Mouse (Mus musculus): ENCODE data around the gene Rsg1. TPM values are rescaled to one million over a fixed set of nuclear protein-coding genes. Genes with fewer than 3 reads are reported as not detected.

The Rsg1 gene
- polyA plus RNA-seq, 1 experiment from 2014 or later: 8.9 TPM

DNA sequence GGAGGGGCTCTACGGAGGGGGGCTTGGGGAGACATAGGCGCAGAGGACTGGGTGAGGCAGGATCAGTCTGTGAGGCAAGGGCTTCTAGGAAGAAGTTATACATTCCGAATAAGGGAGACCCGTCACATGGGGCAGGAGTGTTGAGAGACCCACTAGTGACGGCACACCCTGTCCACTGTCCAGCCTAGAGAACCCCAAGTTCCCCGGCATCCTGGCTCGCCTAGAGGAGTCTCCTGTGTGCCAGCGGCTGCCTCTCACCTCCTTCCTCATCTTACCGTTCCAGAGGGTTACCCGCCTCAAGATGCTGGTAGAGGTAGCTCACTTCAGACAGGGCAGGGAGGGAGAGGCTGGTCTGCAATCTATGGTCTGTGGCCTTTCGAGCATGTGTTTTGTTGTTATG, 35.6 kb downstream of the Rsg1 start:
- no peak overlapping the region for H3K4me3 ChIP-seq (ENCODE audit: low read length)
- H3K9me3 ChIP-seq (ENCODE audit: control insufficient read depth, low read length): no peaks in the 10 kb centered on the region
- H3K4me1 ChIP-seq (ENCODE audit: control insufficient read depth, insufficient read depth, low read depth, low read length): peaks cover 22% of the 10 kb centered on the region
- no peak overlapping the region for H3K9ac ChIP-seq (ENCODE audit: low read depth, low read length)
- no peak for ATAC-seq
- no peaks in the 10 kb centered on the region for H3K36me3 ChIP-seq (ENCODE audit: control insufficient read depth, insufficient read depth, low read length)
- H3K27ac ChIP-seq (ENCODE audit: low read depth, low read length): no peak overlapping the region
- H3K4me2 ChIP-seq (ENCODE audit: low read length): no peak overlapping the region
- peaks cover 38% of the 10 kb centered on the region for H3K27me3 ChIP-seq (replicated peaks; ENCODE audit: control insufficient read depth, insufficient read depth, low read length)
- WGBS: 72% methylated on average over 11 of the region's 11 CpGs

DNA sequence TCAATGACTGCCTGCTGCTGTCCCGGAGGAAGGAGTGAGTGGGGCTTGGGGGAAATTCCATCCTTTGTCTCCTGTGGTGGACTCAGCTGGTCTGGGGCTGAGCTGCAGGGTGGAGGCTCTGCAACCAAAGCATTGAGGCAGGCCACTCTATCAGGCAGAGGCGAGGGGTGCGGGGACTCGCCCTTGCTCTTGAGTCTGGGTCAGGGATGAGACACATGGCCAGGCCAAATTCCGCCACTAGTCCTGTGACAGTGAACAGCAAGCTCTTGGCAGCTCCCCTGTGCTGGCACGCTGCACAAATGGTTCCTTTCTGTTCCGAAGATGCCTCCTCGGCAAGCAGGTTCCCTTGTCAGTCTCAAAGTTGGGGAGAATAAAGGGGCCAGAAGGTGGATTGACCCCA, 37.3 kb downstream of the Rsg1 start:
- no peak overlapping the region for H3K27ac ChIP-seq (ENCODE audit: low read depth, low read length)
- H3K4me2 ChIP-seq (ENCODE audit: low read length): no peak overlapping the region
- H3K27me3 ChIP-seq (replicated peaks; ENCODE audit: control insufficient read depth, insufficient read depth, low read length): peaks cover 28% of the 10 kb centered on the region
- no peak for ATAC-seq
- H3K36me3 ChIP-seq (ENCODE audit: control insufficient read depth, insufficient read depth, low read length): no peaks in the 10 kb centered on the region
- H3K4me3 ChIP-seq (ENCODE audit: low read length): no peak overlapping the region
- 57% methylated on average over 8 of the region's 8 CpGs for WGBS
- peaks cover 15% of the 10 kb centered on the region for H3K4me1 ChIP-seq (ENCODE audit: control insufficient read depth, insufficient read depth, low read depth, low read length)
- H3K9me3 ChIP-seq (ENCODE audit: control insufficient read depth, low read length): no peaks in the 10 kb centered on the region
- H3K9ac ChIP-seq (ENCODE audit: low read depth, low read length): no peak overlapping the region

DNA sequence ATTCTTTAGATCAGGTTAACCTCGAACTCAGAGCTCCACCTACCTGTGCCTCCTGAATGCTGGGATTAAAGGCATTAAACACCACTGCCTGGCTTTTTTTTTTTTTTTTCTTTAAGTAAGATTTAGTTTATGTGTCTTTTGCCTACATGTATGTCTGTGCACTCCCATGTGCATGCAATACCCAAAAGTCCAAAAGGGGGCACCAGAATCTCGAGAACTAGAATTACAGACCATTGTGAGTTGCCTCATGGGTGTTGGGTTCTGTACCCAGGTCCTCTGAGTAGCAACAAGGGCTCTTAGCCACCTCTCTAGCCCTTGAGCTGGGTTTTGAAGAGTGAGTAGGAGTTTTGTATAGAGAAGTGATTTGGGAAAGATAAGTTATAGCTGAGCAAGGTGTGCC, 38.9 kb downstream of the Rsg1 start:
- H3K27me3 ChIP-seq (replicated peaks; ENCODE audit: control insufficient read depth, insufficient read depth, low read length): peaks cover 20% of the 10 kb centered on the region
- no peak overlapping the region for H3K27ac ChIP-seq (ENCODE audit: low read depth, low read length)
- no peaks in the 10 kb centered on the region for H3K9me3 ChIP-seq (ENCODE audit: control insufficient read depth, low read length)
- H3K4me1 ChIP-seq (ENCODE audit: control insufficient read depth, insufficient read depth, low read depth, low read length): peaks cover 3% of the 10 kb centered on the region
- ATAC-seq: no peak
- H3K9ac ChIP-seq (ENCODE audit: low read depth, low read length): no peak overlapping the region
- no peak overlapping the region for H3K4me3 ChIP-seq (ENCODE audit: low read length)
- 82% methylated on average over 2 of the region's 2 CpGs for WGBS
- H3K4me2 ChIP-seq (ENCODE audit: low read length): no peak overlapping the region
- no peaks in the 10 kb centered on the region for H3K36me3 ChIP-seq (ENCODE audit: control insufficient read depth, insufficient read depth, low read length)

DNA sequence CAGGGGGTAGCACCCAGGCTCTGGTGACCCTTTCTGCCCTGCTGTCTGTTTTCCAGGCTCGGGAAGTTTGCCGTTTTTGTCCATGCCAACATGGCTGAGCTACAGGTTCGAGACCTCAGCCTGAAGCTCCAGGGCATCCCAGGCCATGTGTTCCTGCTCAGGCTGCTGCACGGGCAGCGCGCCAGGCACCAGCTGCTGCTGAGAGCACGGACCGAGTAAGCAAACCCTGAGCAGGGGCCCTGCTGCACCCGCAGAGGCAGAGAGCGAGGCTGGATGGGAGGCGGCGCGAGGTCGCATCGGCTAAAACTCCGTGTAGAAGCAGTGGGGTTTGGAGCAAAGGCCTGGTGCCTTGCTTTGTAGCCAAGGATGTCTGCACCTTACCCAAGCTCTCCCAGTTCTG, 40.5 kb downstream of the Rsg1 start:
- Histone ChIP-seq H3K4me2 (ENCODE audit: low read length) (no peak overlapping the region), H3K36me3 (ENCODE audit: control insufficient read depth, insufficient read depth, low read length) (no peaks in the 10 kb centered on the region), H3K9me3 (ENCODE audit: control insufficient read depth, low read length) (no peaks in the 10 kb centered on the region), H3K4me3 (ENCODE audit: low read length) (no peak overlapping the region), H3K9ac (ENCODE audit: low read depth, low read length) (no peak overlapping the region), H3K27ac (ENCODE audit: low read depth, low read length) (no peak overlapping the region), H3K4me1 (ENCODE audit: control insufficient read depth, insufficient read depth, low read depth, low read length) (no peaks in the 10 kb centered on the region), H3K27me3 (replicated peaks; ENCODE audit: control insufficient read depth, insufficient read depth, low read length) (peaks cover 4% of the 10 kb centered on the region)
- 60% methylated on average over 16 of the region's 16 CpGs for WGBS
- ATAC-seq: 0 out of 2 replicates have a peak, but pooled peaks have one; percentile 48

DNA sequence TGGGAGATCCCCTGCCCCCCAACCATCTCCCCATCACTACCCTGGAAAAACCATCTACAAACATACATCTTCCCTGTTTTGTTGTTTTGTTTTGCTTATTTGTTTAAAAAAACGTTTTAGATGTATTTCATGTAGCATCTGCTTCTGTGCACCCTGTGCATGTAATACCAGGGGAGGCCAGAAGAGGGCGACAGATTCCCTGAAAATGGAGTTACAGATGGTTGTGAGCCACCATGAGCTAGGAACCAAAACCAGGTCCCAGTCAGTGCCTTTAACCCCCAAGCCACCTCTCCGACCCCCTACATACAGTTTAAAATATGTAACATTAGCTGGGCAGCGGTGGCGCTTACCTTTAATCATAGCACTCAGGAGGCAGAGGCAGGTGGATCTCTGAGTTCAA, 43.7 kb downstream of the Rsg1 start:
- Histone ChIP-seq H3K4me3 (ENCODE audit: low read length) (no peak overlapping the region), H3K4me1 (ENCODE audit: control insufficient read depth, insufficient read depth, low read depth, low read length) (no peaks in the 10 kb centered on the region), H3K36me3 (ENCODE audit: control insufficient read depth, insufficient read depth, low read length) (no peaks in the 10 kb centered on the region), H3K27ac (ENCODE audit: low read depth, low read length) (no peak overlapping the region), H3K9me3 (ENCODE audit: control insufficient read depth, low read length) (no peaks in the 10 kb centered on the region), H3K27me3 (replicated peaks; ENCODE audit: control insufficient read depth, insufficient read depth, low read length) (no peaks in the 10 kb centered on the region), H3K9ac (ENCODE audit: low read depth, low read length) (no peak overlapping the region), H3K4me2 (ENCODE audit: low read length) (no peak overlapping the region)
- ATAC-seq: no peak
- WGBS: 70% methylated on average over 5 of the region's 5 CpGs

DNA sequence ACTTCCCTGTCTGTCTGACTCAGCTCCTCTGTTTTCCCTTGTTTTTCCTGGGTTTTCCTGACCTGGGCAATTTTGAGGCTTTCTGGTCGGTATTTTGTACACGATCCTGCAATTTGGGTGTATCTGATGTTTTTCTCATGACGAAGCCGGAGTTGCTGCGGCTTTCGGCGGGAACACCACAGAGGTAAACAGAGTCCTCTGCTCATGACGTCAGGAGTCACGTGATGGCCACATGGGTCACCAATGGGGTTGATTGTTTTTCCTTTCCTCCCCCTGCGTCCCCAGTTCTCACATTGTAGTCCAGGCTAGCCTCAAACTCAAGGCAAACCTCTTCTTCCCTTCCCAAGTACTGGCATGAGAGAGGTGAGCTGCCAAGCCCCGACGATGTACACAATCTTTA, 45.7 kb downstream of the Rsg1 start:
- 86% methylated on average over 12 of the region's 12 CpGs for WGBS
- Histone ChIP-seq H3K27me3 (replicated peaks; ENCODE audit: control insufficient read depth, insufficient read depth, low read length) (no peaks in the 10 kb centered on the region), H3K4me2 (ENCODE audit: low read length) (no peak overlapping the region), H3K4me1 (ENCODE audit: control insufficient read depth, insufficient read depth, low read depth, low read length) (no peaks in the 10 kb centered on the region), H3K27ac (ENCODE audit: low read depth, low read length) (no peak overlapping the region), H3K4me3 (ENCODE audit: low read length) (no peak overlapping the region), H3K9me3 (ENCODE audit: control insufficient read depth, low read length) (no peaks in the 10 kb centered on the region), H3K9ac (ENCODE audit: low read depth, low read length) (no peak overlapping the region), H3K36me3 (ENCODE audit: control insufficient read depth, insufficient read depth, low read length) (no peaks in the 10 kb centered on the region)
- ATAC-seq: no peak

DNA sequence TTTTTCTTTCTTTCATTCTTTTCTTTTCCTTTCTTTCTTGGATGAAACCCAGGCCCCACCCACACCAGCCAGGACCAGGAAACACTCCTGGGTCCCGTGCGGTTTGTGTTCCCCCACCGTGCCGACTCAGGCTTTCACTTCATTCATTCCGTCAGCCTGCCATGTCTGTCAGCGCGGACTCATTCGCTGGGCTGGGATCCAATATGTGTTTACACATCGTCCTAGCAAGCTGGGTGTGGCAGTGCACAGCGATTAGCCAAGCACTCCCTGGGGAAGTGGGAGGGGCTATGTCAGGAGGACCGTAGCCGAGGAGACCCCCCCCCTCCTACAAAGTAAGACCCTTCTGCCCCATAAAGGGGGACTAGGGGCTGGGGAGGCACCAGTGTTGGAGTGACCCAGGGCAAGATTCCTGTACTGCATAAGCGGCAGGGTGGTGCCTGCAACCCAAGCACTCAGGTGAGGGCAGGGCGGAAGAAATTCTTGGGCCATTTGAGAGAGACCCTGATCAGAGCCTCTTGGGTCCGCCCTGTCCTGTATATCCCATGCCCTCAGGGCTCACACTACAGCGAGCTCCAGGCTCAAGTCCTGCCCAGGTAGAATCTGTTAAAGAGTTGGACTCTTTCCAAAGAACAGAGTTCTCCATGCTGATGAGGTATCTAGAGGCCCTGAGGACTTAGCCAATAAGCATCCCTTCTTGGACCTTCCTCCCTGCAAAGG, 46.4 kb downstream of the Rsg1 start:
- no peaks in the 10 kb centered on the region for H3K36me3 ChIP-seq (ENCODE audit: control insufficient read depth, insufficient read depth, low read length)
- no peak overlapping the region for H3K27ac ChIP-seq (ENCODE audit: low read depth, low read length)
- no peak overlapping the region for H3K4me3 ChIP-seq (ENCODE audit: low read length)
- no peak overlapping the region for H3K9ac ChIP-seq (ENCODE audit: low read depth, low read length)
- peak overlapping the region; percentile 24; the same call in 1 of the 2 replicates for H3K4me2 ChIP-seq (ENCODE audit: low read length)
- 51% methylated on average over 16 of the region's 16 CpGs for WGBS
- no peaks in the 10 kb centered on the region for H3K4me1 ChIP-seq (ENCODE audit: control insufficient read depth, insufficient read depth, low read depth, low read length)
- no peaks in the 10 kb centered on the region for H3K27me3 ChIP-seq (replicated peaks; ENCODE audit: control insufficient read depth, insufficient read depth, low read length)
- H3K9me3 ChIP-seq (ENCODE audit: control insufficient read depth, low read length): no peaks in the 10 kb centered on the region
- no peak for ATAC-seq

DNA sequence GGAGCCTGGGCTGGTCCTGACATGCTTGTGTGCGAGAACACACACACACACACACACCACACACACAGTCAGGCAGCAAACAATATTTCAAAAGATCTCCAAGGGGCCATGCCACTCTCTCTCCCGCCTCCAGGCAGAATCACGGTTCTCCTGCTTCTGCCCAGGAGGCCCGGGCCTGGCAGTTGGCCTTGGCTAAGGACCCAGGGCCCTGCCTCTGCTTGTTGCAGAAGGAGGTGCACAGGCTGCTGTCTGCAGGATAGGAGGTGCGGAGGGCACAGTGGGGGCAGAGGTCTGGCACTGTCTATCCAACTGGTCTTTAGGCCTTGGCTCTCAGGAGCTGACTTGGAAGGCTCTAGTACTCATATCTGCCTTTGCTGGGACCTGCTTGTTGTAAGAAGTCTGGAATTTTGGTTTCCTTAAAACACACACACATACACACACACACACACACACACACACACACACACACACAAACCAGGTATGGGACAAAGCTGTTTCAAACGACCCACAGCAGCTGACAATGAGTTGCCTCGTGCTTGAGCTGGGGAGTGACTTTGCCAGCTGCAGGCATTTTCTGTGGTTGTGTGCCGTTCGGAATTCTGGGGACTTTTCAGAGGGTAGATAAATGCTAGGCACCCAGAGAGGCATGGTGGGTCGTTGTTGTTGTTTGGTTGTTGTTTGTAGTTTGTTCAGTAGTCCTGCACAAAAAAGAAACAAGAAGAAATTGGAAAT, 49.3 kb downstream of the Rsg1 start:
- no peak overlapping the region for H3K9ac ChIP-seq (ENCODE audit: low read depth, low read length)
- no peak overlapping the region for H3K27ac ChIP-seq (ENCODE audit: low read depth, low read length)
- WGBS: 77% methylated on average over 10 of the region's 10 CpGs
- no peaks in the 10 kb centered on the region for H3K9me3 ChIP-seq (ENCODE audit: control insufficient read depth, low read length)
- H3K27me3 ChIP-seq (replicated peaks; ENCODE audit: control insufficient read depth, insufficient read depth, low read length): no peaks in the 10 kb centered on the region
- no peak overlapping the region for H3K4me2 ChIP-seq (ENCODE audit: low read length)
- H3K36me3 ChIP-seq (ENCODE audit: control insufficient read depth, insufficient read depth, low read length): no peaks in the 10 kb centered on the region
- no peak overlapping the region for H3K4me3 ChIP-seq (ENCODE audit: low read length)
- no peaks in the 10 kb centered on the region for H3K4me1 ChIP-seq (ENCODE audit: control insufficient read depth, insufficient read depth, low read depth, low read length)
- no peak for ATAC-seq

DNA sequence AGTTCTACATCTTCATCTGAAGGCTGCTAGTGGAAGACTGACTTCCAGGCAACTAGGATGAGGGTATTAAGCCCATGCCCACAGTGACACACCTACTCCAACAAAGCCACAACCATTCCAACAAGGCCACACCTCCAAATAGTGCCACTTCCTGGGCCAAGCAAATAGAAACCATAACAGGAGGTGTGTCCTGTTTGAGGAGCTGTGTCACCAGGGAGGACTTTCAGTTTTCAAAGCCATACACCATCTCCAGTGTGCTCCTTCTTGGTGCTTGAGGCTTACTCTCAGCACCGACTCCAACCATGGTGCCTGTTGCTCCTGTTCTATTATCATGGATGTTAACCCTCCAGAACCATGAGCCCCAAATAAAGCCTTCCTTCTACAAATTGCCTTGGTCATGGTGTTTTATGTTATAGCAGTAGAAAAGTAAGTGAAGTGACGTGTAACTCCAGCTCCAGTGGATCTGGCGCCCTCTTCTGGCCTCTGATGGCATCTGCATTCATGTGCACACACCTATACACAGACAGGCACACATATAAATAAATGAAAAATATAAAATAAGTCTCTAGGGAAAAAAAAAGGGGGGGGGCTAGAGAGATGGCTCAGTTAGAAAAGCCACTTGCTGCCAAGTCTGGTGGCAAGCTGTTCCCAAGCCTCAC, 52.4 kb downstream of the Rsg1 start:
- ATAC-seq: no peak
- no peak overlapping the region for H3K4me3 ChIP-seq (ENCODE audit: low read length)
- no peaks in the 10 kb centered on the region for H3K27me3 ChIP-seq (replicated peaks; ENCODE audit: control insufficient read depth, insufficient read depth, low read length)
- 86% methylated on average over 3 of the region's 3 CpGs for WGBS
- H3K4me2 ChIP-seq (ENCODE audit: low read length): no peak overlapping the region
- H3K9ac ChIP-seq (ENCODE audit: low read depth, low read length): no peak overlapping the region
- no peaks in the 10 kb centered on the region for H3K4me1 ChIP-seq (ENCODE audit: control insufficient read depth, insufficient read depth, low read depth, low read length)
- H3K27ac ChIP-seq (ENCODE audit: low read depth, low read length): no peak overlapping the region
- no peaks in the 10 kb centered on the region for H3K9me3 ChIP-seq (ENCODE audit: control insufficient read depth, low read length)
- no peaks in the 10 kb centered on the region for H3K36me3 ChIP-seq (ENCODE audit: control insufficient read depth, insufficient read depth, low read length)

Data from hindbrain, embryonic 16.5 days (tissue).